Mouse (Mus musculus): ENCODE data around the gene Cdkn1b. TPM values are rescaled to one million over a fixed set of nuclear protein-coding genes. Genes with fewer than 3 reads are reported as not detected.

Cdkn1b gene
- polyA plus RNA-seq, 1 experiment from 2014 or later: 19.7 TPM

- H3K4me2 ChIP-seq: no peak overlapping the region
- H3K9me3 ChIP-seq: no peaks in the 10 kb centered on the region
- H3K9ac ChIP-seq: no peak overlapping the region
- no peaks in the 10 kb centered on the region for H3K36me3 ChIP-seq
- no peak for ATAC-seq (ENCODE audit: insufficient read depth, low FRiP score, low read depth)
- H3K27me3 ChIP-seq (replicated peaks): no peaks in the 10 kb centered on the region
- H3K27ac ChIP-seq: no peak overlapping the region
- no peak overlapping the region for H3K4me3 ChIP-seq (replicated peaks)
- H3K4me1 ChIP-seq: no peaks in the 10 kb centered on the region
- 81% methylated on average over 1 of the region's 1 CpGs for WGBS
Observed at GRCm38 (mm10) chr6:134905811-134906210, 14.4 kb upstream of the Cdkn1b start.

GRCm38 (mm10) chr6:134914523-134914922 is 5.7 kb upstream of the Cdkn1b start:
- Histone ChIP-seq H3K4me2 (no peak overlapping the region), H3K9ac (no peak overlapping the region), H3K36me3 (no peaks in the 10 kb centered on the region), H3K27me3 (replicated peaks) (no peaks in the 10 kb centered on the region), H3K9me3 (no peaks in the 10 kb centered on the region), H3K4me3 (replicated peaks) (no peak overlapping the region), H3K27ac (no peak overlapping the region), H3K4me1 (0 out of 2 replicates have a peak, but pooled peaks cover 4% of the 10 kb centered on the region)
- no peak for ATAC-seq (ENCODE audit: insufficient read depth, low FRiP score, low read depth)
- 90% methylated on average over 5 of the region's 5 CpGs for WGBS

- Histone ChIP-seq H3K27ac (peak overlapping the region; percentile 69), H3K9me3 (no peaks in the 10 kb centered on the region), H3K4me2 (peak overlapping the region; percentile 73), H3K36me3 (no peaks in the 10 kb centered on the region), H3K27me3 (replicated peaks) (no peaks in the 10 kb centered on the region), H3K4me1 (0 out of 2 replicates have a peak, but pooled peaks cover 6% of the 10 kb centered on the region), H3K4me3 (replicated peaks) (peak overlapping the region; percentile 45), H3K9ac (peak overlapping the region; percentile 13; the same call in 1 of the 2 replicates)
- WGBS: 2% methylated on average over 11 of the region's 11 CpGs
- no peak for ATAC-seq (ENCODE audit: insufficient read depth, low FRiP score, low read depth)
Observed at GRCm38 (mm10) chr6:134916641-134917040, 3.6 kb upstream of the Cdkn1b start.

GRCm38 (mm10) chr6:134917087-134917486 is 3.1 kb upstream of the Cdkn1b start:
- H3K27ac ChIP-seq: peak overlapping the region; percentile 69
- no peaks in the 10 kb centered on the region for H3K36me3 ChIP-seq
- H3K4me3 ChIP-seq (replicated peaks): peak overlapping the region; percentile 45
- H3K4me2 ChIP-seq: peak overlapping the region; percentile 73
- H3K9me3 ChIP-seq: no peaks in the 10 kb centered on the region
- ATAC-seq (ENCODE audit: insufficient read depth, low FRiP score, low read depth): no peak
- H3K27me3 ChIP-seq (replicated peaks): no peaks in the 10 kb centered on the region
- peak overlapping the region; percentile 13; the same call in 1 of the 2 replicates for H3K9ac ChIP-seq
- WGBS: 2% methylated on average over 11 of the region's 11 CpGs
- peaks cover 10% of the 10 kb centered on the region; the same call in 1 of the 2 replicates for H3K4me1 ChIP-seq

GRCm38 (mm10) chr6:134918769-134919168 is 1.4 kb upstream of the Cdkn1b start:
- no peaks in the 10 kb centered on the region for H3K36me3 ChIP-seq
- H3K4me1 ChIP-seq: peaks cover 17% of the 10 kb centered on the region
- H3K9me3 ChIP-seq: no peaks in the 10 kb centered on the region
- no peaks in the 10 kb centered on the region for H3K27me3 ChIP-seq (replicated peaks)
- H3K27ac ChIP-seq: peak overlapping the region; percentile 99; the same call in 1 of the 2 replicates
- ATAC-seq (ENCODE audit: insufficient read depth, low FRiP score, low read depth): no peak
- no peak overlapping the region for H3K9ac ChIP-seq
- 93% methylated on average over 10 of the region's 10 CpGs for WGBS
- no peak overlapping the region for H3K4me3 ChIP-seq (replicated peaks)
- no peak overlapping the region for H3K4me2 ChIP-seq

- H3K27me3 ChIP-seq (replicated peaks): no peaks in the 10 kb centered on the region
- H3K4me1 ChIP-seq: peaks cover 17% of the 10 kb centered on the region
- no peak; the same call in 1 of the 2 replicates for ATAC-seq (ENCODE audit: insufficient read depth, low FRiP score, low read depth)
- WGBS: 6% methylated on average over 37 of the region's 37 CpGs
- peak overlapping the region; percentile 67 for H3K4me3 ChIP-seq (replicated peaks)
- peak overlapping the region; percentile 99 for H3K27ac ChIP-seq
- peak overlapping the region; percentile 73 for H3K9ac ChIP-seq
- H3K36me3 ChIP-seq: no peaks in the 10 kb centered on the region
- H3K4me2 ChIP-seq: peak overlapping the region; percentile 91
- no peaks in the 10 kb centered on the region for H3K9me3 ChIP-seq
Observed at GRCm38 (mm10) chr6:134919511-134920189, 551 bp upstream of the Cdkn1b start.

GRCm38 (mm10) chr6:134921014-134921694 is 953 bp downstream of the Cdkn1b start:
- Histone ChIP-seq H3K36me3 (no peaks in the 10 kb centered on the region), H3K27ac (peak overlapping the region; percentile 99), H3K4me2 (peak overlapping the region; percentile 91), H3K4me1 (peaks cover 17% of the 10 kb centered on the region), H3K4me3 (replicated peaks) (peak overlapping the region; percentile 67), H3K27me3 (replicated peaks) (no peaks in the 10 kb centered on the region), H3K9ac (peak overlapping the region; percentile 76), H3K9me3 (no peaks in the 10 kb centered on the region)
- ATAC-seq (ENCODE audit: insufficient read depth, low FRiP score, low read depth): no peak
- WGBS: 0% methylated on average over 32 of the region's 32 CpGs

- Histone ChIP-seq H3K9me3 (no peaks in the 10 kb centered on the region), H3K27me3 (replicated peaks) (no peaks in the 10 kb centered on the region), H3K4me2 (peak overlapping the region; percentile 91), H3K36me3 (no peaks in the 10 kb centered on the region), H3K27ac (peak overlapping the region; percentile 3; the same call in 1 of the 2 replicates), H3K4me3 (replicated peaks) (peak overlapping the region; percentile 67), H3K4me1 (peaks cover 17% of the 10 kb centered on the region), H3K9ac (peak overlapping the region; percentile 76)
- WGBS: 10% methylated on average over 20 of the region's 20 CpGs
- ATAC-seq (ENCODE audit: insufficient read depth, low FRiP score, low read depth): no peak
Observed at GRCm38 (mm10) chr6:134921695-134922510, 1.7 kb downstream of the Cdkn1b start.

GRCm38 (mm10) chr6:134922511-134923195 is 2.5 kb downstream of the Cdkn1b start:
- H3K4me2 ChIP-seq: peak overlapping the region; percentile 91
- no peaks in the 10 kb centered on the region for H3K27me3 ChIP-seq (replicated peaks)
- ATAC-seq (ENCODE audit: insufficient read depth, low FRiP score, low read depth): no peak
- 0 out of 2 replicates have a peak overlapping the region, but pooled peaks have one; percentile 3 for H3K27ac ChIP-seq
- H3K36me3 ChIP-seq: no peaks in the 10 kb centered on the region
- H3K4me3 ChIP-seq (replicated peaks): peak overlapping the region; percentile 67
- 51% methylated on average over 9 of the region's 9 CpGs for WGBS
- no peaks in the 10 kb centered on the region for H3K9me3 ChIP-seq
- H3K9ac ChIP-seq: no peak overlapping the region
- H3K4me1 ChIP-seq: peaks cover 17% of the 10 kb centered on the region

- ATAC-seq (ENCODE audit: insufficient read depth, low FRiP score, low read depth): no peak
- H3K36me3 ChIP-seq: no peaks in the 10 kb centered on the region
- peaks cover 17% of the 10 kb centered on the region for H3K4me1 ChIP-seq
- no peak overlapping the region for H3K9ac ChIP-seq
- no peak overlapping the region for H3K4me3 ChIP-seq (replicated peaks)
- H3K27ac ChIP-seq: no peak overlapping the region
- no peaks in the 10 kb centered on the region for H3K9me3 ChIP-seq
- no peaks in the 10 kb centered on the region for H3K27me3 ChIP-seq (replicated peaks)
- peak overlapping the region; percentile 27; the same call in 1 of the 2 replicates for H3K4me2 ChIP-seq
- 74% methylated on average over 4 of the region's 4 CpGs for WGBS
Observed at GRCm38 (mm10) chr6:134923670-134924069, 3.5 kb downstream of the Cdkn1b start.

- no peak overlapping the region for H3K4me2 ChIP-seq
- H3K27me3 ChIP-seq (replicated peaks): no peaks in the 10 kb centered on the region
- 66% methylated on average over 3 of the region's 3 CpGs for WGBS
- no peak for ATAC-seq (ENCODE audit: insufficient read depth, low FRiP score, low read depth)
- peaks cover 16% of the 10 kb centered on the region for H3K4me1 ChIP-seq
- H3K9me3 ChIP-seq: no peaks in the 10 kb centered on the region
- H3K9ac ChIP-seq: no peak overlapping the region
- no peak overlapping the region for H3K27ac ChIP-seq
- no peaks in the 10 kb centered on the region for H3K36me3 ChIP-seq
- no peak overlapping the region for H3K4me3 ChIP-seq (replicated peaks)
Observed at GRCm38 (mm10) chr6:134924262-134924661, 4.1 kb downstream of the Cdkn1b start.

Data from stomach, embryonic 15.5 days (tissue).